Mouse (Mus musculus): ENCODE data around the gene Urb1.
A peak's percentile ranks its signal among the peaks of the same experiment; 100 is the strongest.
"Not testable (repeated sequence)": the region's sequence is repeated elsewhere in the genome, so short reads cannot be mapped to it uniquely, and the experiment has no call there.

Gene Urb1

DNA sequence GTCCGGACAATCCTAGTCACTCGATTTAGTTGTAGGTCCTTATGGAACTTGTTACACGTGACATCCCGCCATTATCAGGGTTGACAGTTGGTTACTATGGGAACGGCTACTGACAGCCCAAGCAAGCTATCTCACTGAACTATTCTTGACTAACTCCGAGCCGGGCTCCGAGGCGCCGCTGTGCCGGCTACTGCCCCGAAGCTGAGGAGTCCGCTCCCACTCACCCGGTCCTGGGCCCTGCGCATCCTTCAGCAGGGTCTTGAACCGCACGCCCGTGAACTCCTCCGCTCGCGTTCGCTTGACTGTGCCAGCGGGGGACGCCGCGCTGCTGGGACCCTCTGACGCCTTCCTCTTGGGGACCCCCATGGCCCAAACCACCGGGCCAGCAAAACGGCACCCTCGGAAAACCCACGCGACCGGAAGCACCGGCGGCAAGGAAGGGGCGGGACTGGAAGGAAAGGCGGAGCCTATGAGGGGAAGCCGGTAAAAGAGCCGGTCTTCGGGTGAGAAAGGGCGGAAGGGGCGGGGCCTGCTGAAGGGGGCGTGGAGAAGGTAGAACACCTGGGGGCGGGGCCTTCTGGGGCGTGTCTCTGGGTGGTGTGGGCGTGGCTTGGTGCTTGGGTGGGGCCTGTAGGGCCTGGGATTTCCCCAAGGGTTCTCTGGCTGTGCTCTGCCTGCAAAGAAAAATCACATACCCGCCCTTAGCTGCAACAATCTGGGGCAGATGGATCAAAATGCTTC is at the start of gene Urb1:
Gene Urb1, minus strand, starts transcription at position 439 of the 741 bp plus-strand sequence.
- DNase-seq (ENCODE audit: low spot score), result peak; percentile 99

DNA sequence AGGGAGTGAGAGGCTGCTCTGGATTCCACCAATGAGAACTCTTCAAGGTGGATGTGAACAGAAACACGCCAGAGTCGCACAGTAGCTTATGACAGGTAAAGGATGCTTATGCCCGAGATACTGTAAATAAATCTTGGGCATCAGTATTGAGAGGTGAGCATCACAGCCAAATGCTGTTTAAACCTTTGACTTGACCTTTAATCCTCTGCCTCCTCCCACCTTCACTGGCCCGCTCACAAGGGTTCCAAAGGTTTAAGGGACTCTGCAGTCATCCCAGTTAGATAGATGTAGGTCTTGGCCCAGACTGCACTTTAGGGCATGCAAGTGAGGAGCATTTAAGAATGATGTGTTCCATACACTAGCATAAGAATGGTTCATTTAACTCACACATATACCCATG is 48.0 kb upstream of the Urb1 start:
- DNase-seq (ENCODE audit: low spot score), result no peak

DNA sequence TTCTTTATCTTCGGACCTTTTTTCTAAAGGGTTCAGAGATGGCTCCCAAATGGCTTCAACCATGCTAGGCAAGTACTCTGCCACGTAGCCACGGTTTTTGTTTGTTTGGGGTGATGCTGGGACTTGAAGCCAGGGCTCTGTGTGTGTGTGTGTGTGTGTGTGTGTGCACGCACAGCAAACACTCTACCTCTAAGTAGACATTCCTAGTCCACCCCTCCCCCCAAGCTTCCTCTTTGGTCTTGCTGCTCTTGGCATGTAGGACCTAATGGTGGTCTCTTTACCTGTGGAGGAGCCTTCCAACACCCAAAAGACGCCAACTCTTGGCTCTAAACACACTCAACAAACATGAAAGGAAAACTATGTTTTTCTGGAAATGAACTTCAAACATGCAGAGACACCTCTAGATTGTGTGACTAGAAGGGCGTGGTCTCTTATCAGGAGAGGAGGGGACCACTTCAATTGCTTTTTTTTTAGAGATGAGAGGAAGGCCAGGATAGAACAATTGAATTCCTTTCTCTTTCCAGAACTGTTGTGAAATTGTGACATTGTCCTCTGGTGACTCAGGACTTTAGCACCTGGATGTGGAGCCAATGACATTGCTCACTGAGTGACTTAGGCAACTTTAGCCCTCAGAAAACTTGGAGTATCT is 46.5 kb upstream of the Urb1 start:
- DNase-seq (ENCODE audit: low spot score), result no peak

DNA sequence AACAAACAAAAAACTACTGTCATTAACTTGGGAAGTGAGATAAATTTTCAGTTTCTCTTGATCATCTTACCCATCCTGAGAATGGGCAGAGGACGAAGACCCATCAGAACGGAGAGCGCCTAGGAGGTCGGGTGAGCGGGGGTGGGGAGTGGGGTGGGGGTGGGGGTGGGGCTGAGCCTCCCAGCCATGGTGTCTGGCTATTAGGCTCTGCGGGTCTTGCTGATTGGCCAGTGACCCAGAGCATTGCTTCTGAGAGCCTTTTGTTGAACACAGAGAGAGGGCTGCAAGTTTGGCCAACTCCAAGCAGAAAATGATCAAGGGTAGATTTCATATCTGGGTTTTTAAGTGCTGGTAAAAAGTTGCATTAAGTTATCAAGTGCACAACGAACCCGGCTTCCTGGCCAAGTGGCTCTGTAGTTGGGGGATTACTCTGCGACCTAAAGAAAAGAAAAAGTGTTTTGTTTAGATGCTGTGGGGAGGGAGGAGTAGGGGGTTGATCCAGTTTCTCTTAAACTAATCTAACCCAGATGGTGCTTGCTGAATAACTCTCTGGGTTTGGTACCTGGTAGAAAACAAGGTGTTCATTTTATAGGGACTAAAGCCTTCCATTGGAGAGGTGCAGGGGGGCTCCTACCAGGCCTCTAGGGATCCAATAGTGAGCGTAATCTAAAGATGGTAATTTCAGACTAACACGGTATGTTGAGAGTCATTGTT is 41.6 kb upstream of the Urb1 start:
- DNase-seq (ENCODE audit: low spot score), result no peak

GRCm38 (mm10) chr16:90850881-90851280 is 40.7 kb upstream of the Urb1 start:
- DNase-seq (ENCODE audit: low spot score), result no peak

DNA sequence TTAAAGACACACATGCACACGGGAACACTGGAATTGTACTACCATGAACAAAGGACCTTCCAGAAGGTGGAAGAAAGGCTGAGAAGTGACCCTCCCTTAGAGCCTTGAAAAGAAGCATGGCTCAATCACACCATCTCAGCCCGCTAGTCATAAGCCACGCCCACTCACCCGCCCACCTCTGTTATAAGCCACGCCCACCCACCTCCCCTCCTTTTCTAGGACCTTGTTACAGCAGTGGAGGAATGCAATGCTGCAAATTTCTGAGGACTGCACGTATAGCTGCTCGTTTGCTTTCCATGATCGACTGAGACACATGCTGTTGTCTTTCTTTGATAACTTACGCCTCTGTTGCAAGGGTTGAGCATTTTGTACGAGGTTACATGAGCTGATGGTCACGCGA is 39.0 kb upstream of the Urb1 start:
- no peak for DNase-seq (ENCODE audit: low spot score)

DNA sequence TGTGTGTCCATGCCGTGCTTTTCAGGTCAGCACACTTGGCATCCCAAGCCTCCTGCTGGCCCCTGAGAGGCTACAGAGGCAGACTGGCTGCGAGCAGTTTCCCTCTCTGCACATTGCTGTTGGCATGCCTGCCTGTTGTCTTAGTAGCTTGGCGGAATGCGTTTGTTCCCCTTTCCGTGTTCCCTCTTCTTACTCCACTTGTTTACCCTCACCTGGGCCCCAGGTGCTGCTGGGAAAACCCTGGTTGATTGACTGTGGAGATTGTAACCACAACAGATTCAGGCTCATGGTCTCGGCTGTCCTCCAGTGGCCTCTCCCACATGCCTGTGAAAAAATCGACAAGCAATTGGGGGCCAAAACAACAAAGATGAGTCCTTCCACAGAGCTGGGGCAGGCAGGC is 38.5 kb upstream of the Urb1 start:
- no peak for DNase-seq (ENCODE audit: low spot score)

DNA sequence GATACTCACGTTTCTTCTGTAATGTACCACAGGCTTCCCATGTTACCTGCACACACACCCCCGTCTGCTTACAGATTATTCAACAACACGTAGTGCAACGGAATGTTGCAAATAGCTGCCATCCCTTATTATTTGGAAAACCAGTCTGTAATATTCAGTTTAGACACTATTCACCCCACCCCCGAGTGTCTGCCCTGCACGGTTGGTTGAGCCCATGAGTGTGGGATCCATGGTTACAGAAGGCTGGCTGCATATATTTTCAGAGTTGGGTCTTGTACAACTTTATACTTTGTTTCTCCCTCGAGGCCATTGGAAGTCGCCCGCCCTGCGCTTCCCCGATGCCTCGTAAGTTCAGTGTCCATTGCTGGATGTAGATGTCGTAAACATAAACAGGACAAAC is 35.4 kb upstream of the Urb1 start:
- no peak for DNase-seq (ENCODE audit: low spot score)

- no peak for DNase-seq (ENCODE audit: low spot score)
These were observed 34.8 kb upstream of the Urb1 start for GRCm38 (mm10) chr16:90845038-90845437.

- DNase-seq (ENCODE audit: low spot score), result no peak
These were observed 32.0 kb upstream of the Urb1 start for GRCm38 (mm10) chr16:90842164-90842563.

DNA sequence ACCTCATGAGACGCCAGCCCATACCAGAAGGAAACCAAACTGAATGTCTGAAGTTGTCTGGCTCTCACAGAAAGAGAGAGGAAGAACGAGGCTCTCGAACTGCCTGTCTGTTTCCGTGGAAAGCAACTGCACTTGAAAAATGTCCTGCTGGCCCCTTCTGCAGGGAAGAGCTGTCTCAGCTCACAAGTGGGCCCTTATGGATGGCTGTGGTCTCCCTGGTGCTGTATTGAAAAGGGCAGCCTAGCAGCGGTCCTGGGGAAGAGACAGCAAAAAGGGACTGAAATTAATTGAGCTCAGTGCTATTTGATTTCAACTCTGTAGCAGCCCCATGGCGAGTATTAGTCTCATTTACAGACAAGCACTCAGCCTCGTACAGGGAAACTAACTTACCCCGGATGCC is 27.2 kb upstream of the Urb1 start:
- no peak for DNase-seq (ENCODE audit: low spot score)

- no peak for DNase-seq (ENCODE audit: low spot score)
These were observed 23.0 kb upstream of the Urb1 start for GRCm38 (mm10) chr16:90833041-90833791.

GRCm38 (mm10) chr16:90832495-90832894 is 22.3 kb upstream of the Urb1 start:
- DNase-seq (ENCODE audit: low spot score), result no peak

DNA sequence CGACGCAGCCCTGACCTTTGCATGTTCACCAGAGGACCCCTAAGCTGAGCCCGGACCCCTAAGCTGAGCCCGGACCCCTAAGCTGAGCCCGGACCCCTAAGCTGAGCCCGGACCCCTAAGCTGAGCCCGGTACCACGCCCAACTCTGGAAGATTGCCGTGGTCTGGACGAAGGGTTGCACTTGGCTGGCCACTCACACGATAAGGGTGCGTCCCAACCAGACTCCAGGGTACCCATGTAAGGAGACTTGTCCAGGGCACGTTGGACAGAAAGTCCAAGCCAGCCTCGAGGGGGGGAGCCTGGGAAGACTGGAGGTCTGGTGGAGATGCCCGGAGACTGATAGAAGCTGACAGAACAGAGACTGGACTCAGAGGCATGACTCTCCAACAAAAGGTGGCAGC is 21.5 kb upstream of the Urb1 start:
- DNase-seq (ENCODE audit: low spot score), result no peak

DNA sequence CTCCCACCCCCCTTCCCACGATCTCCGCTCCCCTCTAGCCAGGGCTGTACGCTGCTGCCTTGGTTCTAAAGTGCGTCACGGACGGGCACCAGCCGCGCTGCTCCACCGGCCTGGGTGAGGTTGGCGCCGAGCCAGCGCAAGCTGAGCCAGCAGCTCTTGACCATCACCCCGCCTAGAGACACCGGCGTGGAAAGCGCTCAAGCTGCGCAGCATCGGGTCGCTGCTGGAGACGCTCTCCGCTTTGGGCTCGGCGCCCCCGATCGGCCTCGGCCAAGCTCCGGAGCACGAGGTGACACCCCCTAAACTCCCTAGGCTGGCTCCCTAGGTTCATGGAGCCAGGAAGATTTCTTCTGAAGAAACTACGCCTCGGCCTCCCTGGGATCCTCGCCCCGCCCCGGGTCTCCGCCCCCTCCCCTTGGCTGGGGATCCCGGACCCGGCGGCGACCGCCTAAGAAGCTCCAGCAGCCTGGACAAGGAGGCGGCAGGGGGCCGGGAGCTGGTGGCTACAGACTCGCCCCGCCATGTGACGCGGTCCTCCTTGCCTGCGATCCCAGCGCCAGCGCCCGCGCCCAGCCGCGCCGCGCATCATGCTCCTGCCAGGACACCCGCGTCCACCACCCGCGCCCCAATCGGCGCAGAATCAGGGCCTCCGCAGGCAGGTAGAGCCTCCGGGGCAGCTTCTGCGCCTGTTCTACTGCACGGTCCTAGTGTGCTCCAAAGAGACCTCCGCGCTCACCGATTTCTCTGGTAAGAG is 20.6 kb upstream of the Urb1 start:
- peak; percentile 55 for DNase-seq (ENCODE audit: low spot score)

DNA sequence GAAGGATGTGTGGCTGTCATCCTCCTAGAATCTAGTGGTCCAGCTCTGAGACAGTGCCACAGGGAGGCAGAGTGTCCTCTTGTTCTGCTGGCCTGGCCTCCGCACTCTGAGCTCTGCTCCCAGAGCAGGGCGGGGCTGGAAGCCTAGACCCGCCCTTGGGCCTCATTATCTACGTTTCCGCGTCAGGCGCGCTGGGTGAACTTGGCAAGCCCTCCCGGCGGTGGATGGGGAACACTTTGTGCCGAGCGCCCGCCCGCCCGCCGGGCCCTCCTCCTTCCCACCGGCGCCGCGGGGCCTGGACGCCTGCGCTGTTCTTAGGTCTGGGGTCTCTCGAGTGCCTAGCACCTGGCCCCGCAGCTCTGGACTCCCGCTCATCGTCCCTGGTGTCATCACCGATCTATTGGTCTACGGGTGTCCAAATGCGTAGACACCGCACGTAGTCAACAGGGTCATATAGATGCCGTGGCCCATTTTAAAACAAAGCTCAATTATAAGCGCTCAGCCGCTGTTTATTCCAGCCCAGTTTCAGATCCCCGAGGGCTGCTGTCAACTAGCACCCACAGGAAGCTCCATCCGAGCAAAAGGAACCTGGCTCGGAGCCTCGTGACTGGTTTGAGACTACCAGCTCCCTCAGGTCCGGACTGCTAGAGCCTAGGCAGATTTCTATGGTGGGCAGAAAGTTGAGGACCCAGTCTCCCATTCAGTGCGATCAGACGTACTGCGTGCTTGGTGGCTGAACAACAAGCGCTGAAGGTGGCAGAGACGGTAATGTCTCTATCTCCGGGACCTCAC is 19.9 kb upstream of the Urb1 start:
- peak; percentile 83 for DNase-seq (ENCODE audit: low spot score)

- DNase-seq (ENCODE audit: low spot score), result no peak
These were observed 18.9 kb upstream of the Urb1 start for GRCm38 (mm10) chr16:90829136-90829535.

DNA sequence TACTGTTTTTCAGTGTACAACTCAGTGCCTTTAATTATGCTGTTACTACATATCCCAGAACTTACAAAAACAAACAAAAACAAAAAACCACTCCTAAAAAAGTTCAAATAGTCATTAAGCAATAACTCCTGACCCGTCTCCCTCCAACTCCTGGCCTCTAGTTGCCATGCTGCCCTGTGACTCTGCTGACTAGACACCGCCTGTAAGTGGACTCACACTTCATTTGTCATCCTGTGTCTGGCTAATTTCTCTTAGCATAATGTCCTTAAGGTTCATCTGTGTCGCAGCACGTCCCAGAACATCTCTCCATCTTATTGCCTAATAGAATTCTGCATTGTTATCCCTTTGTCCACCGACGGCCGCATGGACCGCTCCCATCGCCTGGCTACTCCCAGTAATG is 17.3 kb upstream of the Urb1 start:
- no peak for DNase-seq (ENCODE audit: low spot score)

GRCm38 (mm10) chr16:90826457-90826856 is 16.2 kb upstream of the Urb1 start, which contains the start of gene Eva1c:
TSS of gene Eva1c (plus strand) at chr16:90826719.
- DNase-seq (ENCODE audit: low spot score), result no peak

GRCm38 (mm10) chr16:90826041-90826440 is 15.8 kb upstream of the Urb1 start:
- DNase-seq (ENCODE audit: low spot score), result no peak

GRCm38 (mm10) chr16:90823986-90824385 is 13.8 kb upstream of the Urb1 start:
- not testable (repeated sequence) for DNase-seq (ENCODE audit: low spot score)
